Mouse (Mus musculus) heart, postnatal 0 days (tissue): ENCODE measurements around the gene Aldh1a2. TPM values are rescaled to one million over a fixed set of nuclear protein-coding genes. Genes with fewer than 3 reads are reported as not detected.

ENCODE experiments used
- ATAC-seq: fragments of 200-750 bp; cut with Nextera tagmentation; 2 replicates; pipeline ENCODE4 v1.8.0; 2017; ENCODE audit warnings: low read depth, moderate number of reproducible peaks, moderate library complexity; ENCODE audit not compliant: insufficient read depth
- DNase-seq: peaks from one replicate; pipeline ENCODE4 v3.0.0-alpha.2; 2016; ENCODE audit warnings: low spot score
- H3K27ac ChIP-seq: fragments of 300-500 bp; sonication (generic); 2 replicates; pipeline ENCODE4 v1.5.1; 2014; ENCODE audit warnings: low read depth, mild to moderate bottlenecking
- H3K27me3 ChIP-seq: fragments of 300-500 bp; sonication (generic); 2 replicates; pipeline ENCODE4 v1.6.1; 2014; ENCODE audit warnings: low read length, mixed read lengths; ENCODE audit not compliant: control insufficient read depth, insufficient read depth
- H3K36me3 ChIP-seq: fragments of 300-500 bp; sonication (generic); replicated peaks from 2 replicates; pipeline ENCODE4 v1.6.1; 2014; ENCODE audit warnings: low read length, mixed read lengths; ENCODE audit not compliant: control insufficient read depth, insufficient read depth
- H3K4me1 ChIP-seq: fragments of 300-500 bp; sonication (generic); 2 replicates; pipeline ENCODE4 v1.6.1; 2014; ENCODE audit warnings: antibody characterized with exemption; ENCODE audit not compliant: control insufficient read depth, insufficient read depth
- H3K4me2 ChIP-seq: fragments of 300-500 bp; sonication (generic); 2 replicates; pipeline ENCODE4 v1.6.1; 2014; ENCODE audit warnings: low read depth, mild to moderate bottlenecking, low read length, moderate library complexity
- H3K4me3 ChIP-seq: fragments of 300-500 bp; sonication (generic); 2 replicates; pipeline ENCODE4 v1.5.1; 2014; ENCODE audit warnings: low read depth, low read length
- H3K9ac ChIP-seq: fragments of 300-500 bp; sonication (generic); replicated peaks from 2 replicates; pipeline ENCODE4 v1.6.1; 2014; ENCODE audit warnings: low read depth, low read length, mixed read lengths
- H3K9me3 ChIP-seq: fragments of 300-500 bp; sonication (generic); replicated peaks from 2 replicates; pipeline ENCODE4 v1.6.1; 2016; ENCODE audit warnings: low read length; ENCODE audit not compliant: control insufficient read depth
- CTCF ChIP-seq: IDR thresholded peaks from 2 replicates; pipeline ENCODE4 v1.5.1; 2016; ENCODE audit warnings: antibody characterized with exemption, control low read depth, low read depth
- EP300 ChIP-seq: IDR thresholded peaks from 2 replicates; pipeline ENCODE4 v1.6.1; 2016; ENCODE audit warnings: antibody characterized with exemption, low read depth
- WGBS: fragments of 180-500 bp; shearing (Covaris S2); extraction: QIAGEN DNeasy Blood & Tissue Kit; methylation state at CpG from one replicate; pipeline ENCODE4 v1.1.7; 2014; 5-methylcytosine and 5-hydroxymethylcytosine counted together
- polyA plus RNA-seq: library from polyadenylated mRNA; unstranded; fragments of >200 nt; fragmentation: Nextera tagmentation; extraction: Ambion mirVana; gene quantifications from 2 replicates; pipeline ENCODE4 v1.2.1, GENCODE M21; 2015
- total RNA-seq: library from RNA; depleted of rRNA; stranded (reverse); fragments of >200 nt; gene quantifications from 2 replicates; pipeline ENCODE4 v1.2.3, GENCODE M21; 2014; ENCODE audit warnings: low replicate concordance

Gene Aldh1a2
- total and polyA plus RNA-seq, 2 experiments from 2014 or later = 26.2 to 26.6 TPM

GRCm38 (mm10) chr9:71209299-71209698, 6.3 kb upstream of the Aldh1a2 start:
- Histone ChIP-seq H3K4me1 (no peaks in the 10 kb centered on the region), H3K4me3 (no peak overlapping the region), H3K27me3 (peaks cover 23% of the 10 kb centered on the region), H3K4me2 (no peak overlapping the region), H3K36me3 (no peaks in the 10 kb centered on the region), H3K9me3 (no peaks in the 10 kb centered on the region), H3K9ac (no peak overlapping the region), H3K27ac (no peak overlapping the region)
- 44% methylated on average over 3 of the region's 3 CpGs for WGBS
- TF ChIP-seq EP300 (no peak), CTCF (no peak)
- ATAC-seq (no peak), DNase-seq (no peak)

GRCm38 (mm10) chr9:71210870-71211269, 4.7 kb upstream of the Aldh1a2 start:
- no peak for ATAC-seq
- DNase-seq = no peak
- Histone ChIP-seq H3K4me3 (no peak overlapping the region), H3K9me3 (no peaks in the 10 kb centered on the region), H3K4me1 (no peaks in the 10 kb centered on the region), H3K27me3 (peaks cover 39% of the 10 kb centered on the region), H3K27ac (no peak overlapping the region), H3K36me3 (no peaks in the 10 kb centered on the region), H3K4me2 (no peak overlapping the region), H3K9ac (no peak overlapping the region)
- TF ChIP-seq EP300 (no peak), CTCF (peak; percentile 74)
- 13% methylated on average over 2 of the region's 2 CpGs for WGBS

- DNase-seq (no peak), ATAC-seq (no peak)
Measured at GRCm38 (mm10) chr9:71213636-71214035, 2.0 kb upstream of the Aldh1a2 start.

GRCm38 (mm10) chr9:71216036-71216995, 727 bp downstream of the Aldh1a2 start:
- Histone ChIP-seq H3K27me3 (peaks cover 78% of the 10 kb centered on the region), H3K9ac (peak overlapping the region; percentile 40), H3K4me3 (peak overlapping the region; percentile 51), H3K36me3 (no peaks in the 10 kb centered on the region), H3K4me2 (peak overlapping the region; percentile 66), H3K4me1 (no peaks in the 10 kb centered on the region), H3K9me3 (no peaks in the 10 kb centered on the region), H3K27ac (no peak overlapping the region)
- peak; percentile 12; the same call in 1 of the 2 replicates for ATAC-seq
- TF ChIP-seq CTCF (no peak), EP300 (no peak)
- under 1% methylated on average over 57 of the region's 57 CpGs for WGBS
- peak; percentile 24 for DNase-seq

More at GRCm38 (mm10) chr9:71213636-71214035, 2.0 kb upstream of the Aldh1a2 start:
- H3K9me3 ChIP-seq = no peaks in the 10 kb centered on the region
- 26% methylated on average over 4 of the region's 4 CpGs for WGBS
- no peaks in the 10 kb centered on the region for H3K36me3 ChIP-seq
- H3K4me3 ChIP-seq = no peak overlapping the region
- no peak overlapping the region for H3K27ac ChIP-seq
- H3K4me2 ChIP-seq = no peak overlapping the region
- peaks cover 65% of the 10 kb centered on the region for H3K27me3 ChIP-seq
- TF ChIP-seq EP300 (no peak), CTCF (no peak)
- no peak overlapping the region for H3K9ac ChIP-seq
- no peaks in the 10 kb centered on the region for H3K4me1 ChIP-seq

- H3K27ac ChIP-seq = no peak overlapping the region
- ATAC-seq (no peak), DNase-seq (peak; percentile 13)
- H3K4me1 ChIP-seq = no peaks in the 10 kb centered on the region
- H3K9ac ChIP-seq = no peak overlapping the region
- H3K4me3 ChIP-seq = peak overlapping the region; percentile 51
- H3K9me3 ChIP-seq = no peaks in the 10 kb centered on the region
- WGBS = 8% methylated on average over 20 of the region's 20 CpGs
- TF ChIP-seq CTCF (no peak), EP300 (no peak)
- H3K4me2 ChIP-seq = peak overlapping the region; percentile 66; the same call in 1 of the 2 replicates
- H3K36me3 ChIP-seq = no peaks in the 10 kb centered on the region
- peaks cover 73% of the 10 kb centered on the region for H3K27me3 ChIP-seq
Measured at GRCm38 (mm10) chr9:71216996-71217792, 1.6 kb downstream of the Aldh1a2 start.
